Mouse (Mus musculus): Measurements from ENCODE around the gene Pparg. TPM values are rescaled to one million over a fixed set of nuclear protein-coding genes. Genes with fewer than 3 reads are reported as not detected.

Gene Pparg
- polyA plus RNA-seq, 2 experiments: 0.67 to 1.7 TPM

GRCm38 (mm10) chr6:115465876-115466275 is 105.1 kb downstream of the Pparg start:
- WGBS (ENCODE audit: insufficient replicate concordance): 18% methylated on average over 4 of the region's 4 CpGs
- no peak overlapping the region for H3K27ac ChIP-seq
- H3K36me3 ChIP-seq (replicated peaks; ENCODE audit: control insufficient read depth, insufficient read depth, low read depth): no peaks in the 10 kb centered on the region
- H3K9ac ChIP-seq (replicated peaks): no peak overlapping the region
- DNase-seq (ENCODE audit: low read depth in 3 of 3, low spot score in 3 of 3) (no peak), ATAC-seq (ENCODE audit: insufficient read depth) (no peak)
- H3K9me3 ChIP-seq (ENCODE audit: control insufficient read depth, low read length): no peaks in the 10 kb centered on the region
- peaks cover 0 to 10% of the 10 kb centered on the region in 2 experiments; a peak in 2 of 4 replicates for H3K4me1 ChIP-seq (replicated peaks; ENCODE audit: control insufficient read depth in 2 of 2, insufficient read depth in 2 of 2, low read length in 1 of 2)
- no peaks in the 10 kb centered on the region for H3K27me3 ChIP-seq (ENCODE audit: control insufficient read depth, insufficient read depth, low read length)
- no peak overlapping the region for H3K4me3 ChIP-seq (ENCODE audit: insufficient read depth in 1 of 2, low read depth in 2 of 2, low read length in 2 of 2)
- no peak for TF ChIP-seq CTCF (IDR thresholded peaks at IDR 0.05; ENCODE audit: low read depth)
- TF ChIP-seq EP300 (IDR thresholded peaks at IDR 0.05; ENCODE audit: low read depth): no peak
- no peak overlapping the region for H3K4me2 ChIP-seq (ENCODE audit: low read depth)

GRCm38 (mm10) chr6:115466601-115467000 is 105.8 kb downstream of the Pparg start:
- TF ChIP-seq EP300 (IDR thresholded peaks at IDR 0.05; ENCODE audit: low read depth) (no peak), CTCF (IDR thresholded peaks at IDR 0.05; ENCODE audit: low read depth) (no peak)
- Histone ChIP-seq H3K4me3 (ENCODE audit: insufficient read depth in 1 of 2, low read depth in 2 of 2, low read length in 2 of 2) (no peak overlapping the region), H3K4me2 (ENCODE audit: low read depth) (no peak overlapping the region), H3K27ac (no peak overlapping the region), H3K4me1 (replicated peaks; ENCODE audit: control insufficient read depth in 2 of 2, insufficient read depth in 2 of 2, low read length in 1 of 2) (peaks cover 0 to 10% of the 10 kb centered on the region in 2 experiments; a peak in 2 of 4 replicates), H3K27me3 (ENCODE audit: control insufficient read depth, insufficient read depth, low read length) (no peaks in the 10 kb centered on the region), H3K9ac (replicated peaks) (no peak overlapping the region), H3K36me3 (replicated peaks; ENCODE audit: control insufficient read depth, insufficient read depth, low read depth) (no peaks in the 10 kb centered on the region), H3K9me3 (ENCODE audit: control insufficient read depth, low read length) (no peaks in the 10 kb centered on the region)
- DNase-seq (ENCODE audit: low read depth in 3 of 3, low spot score in 3 of 3) (no peak), ATAC-seq (ENCODE audit: insufficient read depth) (no peak)
- 31% methylated on average over 3 of the region's 3 CpGs for WGBS (ENCODE audit: insufficient replicate concordance)

GRCm38 (mm10) chr6:115469666-115470581 is 109.2 kb downstream of the Pparg start:
- no peak overlapping the region for H3K4me3 ChIP-seq (ENCODE audit: insufficient read depth in 1 of 2, low read depth in 2 of 2, low read length in 2 of 2)
- ATAC-seq (ENCODE audit: insufficient read depth) (no peak), DNase-seq (ENCODE audit: low read depth in 3 of 3, low spot score in 3 of 3) (no peak)
- H3K27me3 ChIP-seq (ENCODE audit: control insufficient read depth, insufficient read depth, low read length): no peaks in the 10 kb centered on the region
- no peak overlapping the region for H3K9ac ChIP-seq (replicated peaks)
- H3K36me3 ChIP-seq (replicated peaks; ENCODE audit: control insufficient read depth, insufficient read depth, low read depth): no peaks in the 10 kb centered on the region
- H3K4me2 ChIP-seq (ENCODE audit: low read depth): no peak overlapping the region
- no peak for TF ChIP-seq CTCF (IDR thresholded peaks at IDR 0.05; ENCODE audit: low read depth)
- TF ChIP-seq EP300 (IDR thresholded peaks at IDR 0.05; ENCODE audit: low read depth): no peak
- H3K9me3 ChIP-seq (ENCODE audit: control insufficient read depth, low read length): no peaks in the 10 kb centered on the region
- WGBS (ENCODE audit: insufficient replicate concordance): 45% methylated on average over 3 of the region's 3 CpGs
- peaks cover 0 to 6% of the 10 kb centered on the region in 2 experiments; a peak in 1 of 4 replicates for H3K4me1 ChIP-seq (replicated peaks; ENCODE audit: control insufficient read depth in 2 of 2, insufficient read depth in 2 of 2, low read length in 1 of 2)
- no peak overlapping the region for H3K27ac ChIP-seq

GRCm38 (mm10) chr6:115471956-115472355 is 111.2 kb downstream of the Pparg start:
- H3K4me2 ChIP-seq (ENCODE audit: low read depth): no peak overlapping the region
- DNase-seq (ENCODE audit: low read depth in 3 of 3, low spot score in 3 of 3) (no peak), ATAC-seq (ENCODE audit: insufficient read depth) (no peak)
- H3K4me1 ChIP-seq (replicated peaks; ENCODE audit: control insufficient read depth in 2 of 2, insufficient read depth in 2 of 2, low read length in 1 of 2): peaks cover 0 to 6% of the 10 kb centered on the region in 2 experiments; a peak in 1 of 4 replicates
- no peak overlapping the region for H3K4me3 ChIP-seq (ENCODE audit: insufficient read depth in 1 of 2, low read depth in 2 of 2, low read length in 2 of 2)
- H3K36me3 ChIP-seq (replicated peaks; ENCODE audit: control insufficient read depth, insufficient read depth, low read depth): no peaks in the 10 kb centered on the region
- TF ChIP-seq EP300 (IDR thresholded peaks at IDR 0.05; ENCODE audit: low read depth): no peak
- no peaks in the 10 kb centered on the region for H3K27me3 ChIP-seq (ENCODE audit: control insufficient read depth, insufficient read depth, low read length)
- no peaks in the 10 kb centered on the region for H3K9me3 ChIP-seq (ENCODE audit: control insufficient read depth, low read length)
- no peak overlapping the region for H3K9ac ChIP-seq (replicated peaks)
- no peak overlapping the region for H3K27ac ChIP-seq

- Histone ChIP-seq H3K4me3 (ENCODE audit: insufficient read depth in 1 of 2, low read depth in 2 of 2, low read length in 2 of 2) (no peak overlapping the region), H3K4me2 (ENCODE audit: low read depth) (no peak overlapping the region), H3K36me3 (replicated peaks; ENCODE audit: control insufficient read depth, insufficient read depth, low read depth) (no peaks in the 10 kb centered on the region), H3K27me3 (ENCODE audit: control insufficient read depth, insufficient read depth, low read length) (no peaks in the 10 kb centered on the region), H3K4me1 (replicated peaks; ENCODE audit: control insufficient read depth in 2 of 2, insufficient read depth in 2 of 2, low read length in 1 of 2) (peaks cover 12 to 30% of the 10 kb centered on the region in 2 experiments), H3K9ac (replicated peaks) (no peak overlapping the region), H3K27ac (no peak overlapping the region), H3K9me3 (ENCODE audit: control insufficient read depth, low read length) (no peaks in the 10 kb centered on the region)
- TF ChIP-seq EP300 (IDR thresholded peaks at IDR 0.05; ENCODE audit: low read depth) (no peak), CTCF (IDR thresholded peaks at IDR 0.05; ENCODE audit: low read depth) (no peak)
- 50% methylated on average over 7 of the region's 7 CpGs for WGBS (ENCODE audit: insufficient replicate concordance)
- no peak for ATAC-seq (ENCODE audit: insufficient read depth)
- no peak for DNase-seq (ENCODE audit: low read depth in 3 of 3, low spot score in 3 of 3)
Measured at GRCm38 (mm10) chr6:115477081-115477695, 116.4 kb downstream of the Pparg start.
